Mouse (Mus musculus) kidney, embryonic 14.5 days (tissue): ENCODE results near the gene Il1b. TPM values are rescaled to one million over a fixed set of nuclear protein-coding genes. Genes with fewer than 3 reads are reported as not detected.

ENCODE experiments used
- ATAC-seq: fragments of 200-750 bp; cut with Nextera tagmentation; 2 replicates; pipeline ENCODE4 v1.8.0; 2017; ENCODE audit warnings: moderate number of reproducible peaks, mild to moderate bottlenecking, moderate TSS enrichment, moderate library complexity; ENCODE audit not compliant: low FRiP score, low TSS enrichment
- H3K27ac ChIP-seq: fragments of 300-500 bp; sonication (generic); 2 replicates; pipeline ENCODE4 v1.5.1; 2014; ENCODE audit warnings: low read depth, mild to moderate bottlenecking, low read length, moderate library complexity, mixed read lengths
- H3K27me3 ChIP-seq: fragments of 300-500 bp; sonication (generic); 2 replicates; pipeline ENCODE4 v1.6.1; 2014; ENCODE audit warnings: mild to moderate bottlenecking, low read length; ENCODE audit not compliant: control insufficient read depth, insufficient read depth
- H3K36me3 ChIP-seq: fragments of 300-500 bp; sonication (generic); 2 replicates; pipeline ENCODE4 v1.6.1; 2014; ENCODE audit warnings: low read length, mixed read lengths; ENCODE audit not compliant: control insufficient read depth, insufficient read depth
- H3K4me1 ChIP-seq: fragments of 300-500 bp; sonication (generic); 2 replicates; pipeline ENCODE4 v1.6.1; 2014; ENCODE audit warnings: low read length, mixed read lengths; ENCODE audit not compliant: control insufficient read depth, insufficient read depth
- H3K4me2 ChIP-seq: fragments of 300-500 bp; sonication (generic); replicated peaks from 2 replicates; pipeline ENCODE4 v1.6.1; 2014; ENCODE audit warnings: low read depth, mild to moderate bottlenecking, low read length
- H3K4me3 ChIP-seq: fragments of 300-500 bp; sonication (generic); 2 replicates; pipeline ENCODE4 v1.5.1; 2014; ENCODE audit warnings: mild to moderate bottlenecking, low read length
- H3K9ac ChIP-seq: fragments of 300-500 bp; sonication (generic); 2 replicates; pipeline ENCODE4 v1.6.1; 2014; ENCODE audit warnings: low read depth, mild to moderate bottlenecking, low read length, moderate library complexity
- H3K9me3 ChIP-seq: fragments of 300-500 bp; sonication (generic); 2 replicates; pipeline ENCODE4 v1.6.1; 2016; ENCODE audit warnings: low read length; ENCODE audit not compliant: control insufficient read depth
- WGBS: fragments of 180-500 bp; shearing (Covaris S2); extraction: QIAGEN DNeasy Blood & Tissue Kit; methylation state at CpG from one replicate; pipeline ENCODE4 v1.1.7; 2014; 5-methylcytosine and 5-hydroxymethylcytosine counted together
- polyA plus RNA-seq: library from polyadenylated mRNA; unstranded; fragments of >200 nt; fragmentation: Nextera tagmentation; extraction: Ambion mirVana; gene quantifications from 2 replicates; pipeline ENCODE4 v1.2.1, GENCODE M21; 2014

Il1b gene
- polyA plus RNA-seq, 1 experiment from 2014 or later, result not detected

GRCm38 (mm10) chr2:129383512-129384271 is 12.8 kb upstream of the Il1b start:
- Histone ChIP-seq H3K4me3 (no peak overlapping the region), H3K4me2 (no peak overlapping the region), H3K36me3 (no peaks in the 10 kb centered on the region), H3K9me3 (no peaks in the 10 kb centered on the region), H3K27ac (no peak overlapping the region), H3K27me3 (no peaks in the 10 kb centered on the region), H3K9ac (no peak overlapping the region), H3K4me1 (no peaks in the 10 kb centered on the region)
- WGBS, result 85% methylated on average over 8 of the region's 8 CpGs
- no peak for ATAC-seq

DNA sequence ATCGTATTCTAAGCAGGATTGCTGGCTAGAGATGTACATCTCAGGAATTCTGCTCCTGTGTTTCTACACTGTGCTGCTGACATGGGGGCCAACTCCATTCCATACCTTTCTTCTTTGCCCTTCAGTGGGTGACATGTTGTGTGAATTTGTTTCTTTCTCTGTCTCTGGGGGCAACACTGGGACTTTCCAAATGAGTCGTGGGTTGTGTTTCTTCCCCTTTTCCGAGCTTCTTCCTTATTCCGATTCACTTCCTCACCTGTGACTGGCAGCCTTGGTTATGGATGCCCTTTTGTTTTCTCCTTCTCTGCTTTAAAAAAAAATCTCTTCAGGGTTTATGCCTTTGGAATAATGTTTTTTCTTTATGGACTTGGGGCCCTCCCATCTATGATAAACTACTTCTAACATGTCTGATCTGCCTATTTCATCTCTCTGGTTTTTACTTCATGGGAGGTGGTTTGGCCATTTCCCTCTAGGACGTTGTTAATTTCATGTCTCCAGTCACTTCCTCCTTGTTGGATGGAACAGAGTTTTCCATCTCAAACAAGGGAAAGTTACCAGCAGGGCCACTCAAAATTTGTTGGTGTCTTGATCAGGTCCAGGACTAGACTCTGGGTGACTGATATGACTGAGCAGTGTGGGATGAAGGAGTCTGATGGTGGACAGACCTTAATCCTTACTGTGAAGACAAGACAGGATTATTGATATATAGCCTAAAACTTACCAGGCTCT is 10.0 kb upstream of the Il1b start:
- 77% methylated on average over 5 of the region's 5 CpGs for WGBS
- Histone ChIP-seq H3K4me1 (no peaks in the 10 kb centered on the region), H3K27me3 (no peaks in the 10 kb centered on the region), H3K27ac (no peak overlapping the region), H3K9ac (no peak overlapping the region), H3K4me2 (no peak overlapping the region), H3K36me3 (no peaks in the 10 kb centered on the region), H3K9me3 (no peaks in the 10 kb centered on the region), H3K4me3 (no peak overlapping the region)
- no peak for ATAC-seq

GRCm38 (mm10) chr2:129380211-129380610 is 9.3 kb upstream of the Il1b start:
- H3K9ac ChIP-seq, result no peak overlapping the region
- WGBS, result 85% methylated on average over 5 of the region's 5 CpGs
- no peak overlapping the region for H3K4me2 ChIP-seq
- no peak overlapping the region for H3K4me3 ChIP-seq
- H3K4me1 ChIP-seq, result no peaks in the 10 kb centered on the region
- no peak for ATAC-seq
- H3K9me3 ChIP-seq, result no peaks in the 10 kb centered on the region
- H3K27ac ChIP-seq, result no peak overlapping the region
- no peaks in the 10 kb centered on the region for H3K27me3 ChIP-seq
- no peaks in the 10 kb centered on the region for H3K36me3 ChIP-seq

DNA sequence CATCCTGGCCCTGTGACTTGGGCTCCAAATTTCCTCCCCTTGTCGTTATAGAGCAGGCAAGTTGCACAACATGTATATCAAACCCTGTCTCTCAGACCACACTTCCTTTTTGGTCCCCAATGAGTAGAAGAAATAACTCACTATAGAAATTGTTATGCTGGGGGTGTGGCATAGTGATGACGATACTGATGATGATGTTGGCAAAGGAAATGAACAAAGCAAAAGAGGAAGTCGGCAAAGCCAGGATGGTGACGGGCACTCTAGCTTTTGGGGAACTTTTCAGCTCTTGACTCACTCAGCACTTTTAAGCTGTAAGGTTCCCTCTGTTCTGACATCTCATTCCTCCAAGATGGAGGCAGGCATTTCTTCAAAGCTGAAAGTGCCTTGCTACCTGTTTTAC is 2.4 kb upstream of the Il1b start:
- no peaks in the 10 kb centered on the region for H3K4me1 ChIP-seq
- no peak overlapping the region for H3K4me2 ChIP-seq
- H3K27me3 ChIP-seq, result no peaks in the 10 kb centered on the region
- ATAC-seq, result no peak
- no peak overlapping the region for H3K9ac ChIP-seq
- WGBS, result 81% methylated on average over 4 of the region's 4 CpGs
- no peaks in the 10 kb centered on the region for H3K36me3 ChIP-seq
- no peak overlapping the region for H3K27ac ChIP-seq
- no peaks in the 10 kb centered on the region for H3K9me3 ChIP-seq
- H3K4me3 ChIP-seq, result no peak overlapping the region

GRCm38 (mm10) chr2:129369615-129370014 is 1.3 kb downstream of the Il1b start:
- Histone ChIP-seq H3K9me3 (no peaks in the 10 kb centered on the region), H3K27me3 (no peaks in the 10 kb centered on the region), H3K4me3 (no peak overlapping the region), H3K27ac (no peak overlapping the region), H3K9ac (no peak overlapping the region), H3K36me3 (no peaks in the 10 kb centered on the region), H3K4me1 (no peaks in the 10 kb centered on the region), H3K4me2 (no peak overlapping the region)
- ATAC-seq, result no peak
- 71% methylated on average over 3 of the region's 3 CpGs for WGBS

DNA sequence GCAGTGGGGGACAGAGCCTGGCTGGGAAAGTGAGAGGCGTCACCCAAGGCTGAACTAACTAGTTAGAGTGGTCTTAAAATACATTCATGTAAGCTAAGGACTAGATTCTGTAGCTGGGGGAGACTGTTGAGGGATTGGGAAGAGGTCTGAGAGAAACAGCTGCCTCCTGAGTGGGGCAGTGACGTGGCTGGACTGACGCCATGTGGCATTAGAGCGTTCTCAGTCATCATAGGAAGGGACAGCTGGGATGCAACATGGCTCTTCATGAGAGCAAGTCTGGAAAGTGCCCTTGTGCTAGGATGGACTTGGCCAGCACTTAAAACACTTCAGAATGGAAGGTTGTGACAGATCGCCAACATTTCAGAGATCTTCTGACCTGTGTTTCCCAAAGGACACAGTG is 2.1 kb downstream of the Il1b start:
- Histone ChIP-seq H3K9ac (no peak overlapping the region), H3K4me2 (no peak overlapping the region), H3K27me3 (no peaks in the 10 kb centered on the region), H3K36me3 (no peaks in the 10 kb centered on the region), H3K4me3 (no peak overlapping the region), H3K27ac (no peak overlapping the region), H3K9me3 (no peaks in the 10 kb centered on the region), H3K4me1 (no peaks in the 10 kb centered on the region)
- 87% methylated on average over 5 of the region's 5 CpGs for WGBS
- ATAC-seq, result no peak

DNA sequence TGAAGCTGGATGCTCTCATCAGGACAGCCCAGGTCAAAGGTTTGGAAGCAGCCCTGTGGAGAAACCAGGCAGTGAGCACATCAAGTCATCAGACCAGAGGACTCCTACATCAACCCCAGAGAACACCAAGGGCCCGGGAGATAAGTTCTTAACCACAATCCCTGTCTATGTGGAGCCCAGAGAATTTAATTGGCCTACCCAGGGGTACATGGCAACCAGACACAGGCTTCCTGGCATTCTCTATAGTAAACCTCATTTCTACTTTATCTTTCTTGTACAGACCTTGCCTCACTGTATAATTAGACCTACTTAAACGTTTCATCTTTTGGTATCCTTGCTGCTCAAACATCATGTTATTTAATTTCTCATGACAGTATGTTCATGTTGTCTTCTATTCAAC is 2.8 kb downstream of the Il1b start:
- no peak overlapping the region for H3K27ac ChIP-seq
- H3K9ac ChIP-seq, result no peak overlapping the region
- WGBS, result 69% methylated on average over 2 of the region's 2 CpGs
- no peak overlapping the region for H3K4me3 ChIP-seq
- H3K27me3 ChIP-seq, result no peaks in the 10 kb centered on the region
- ATAC-seq, result no peak
- H3K4me1 ChIP-seq, result no peaks in the 10 kb centered on the region
- no peak overlapping the region for H3K4me2 ChIP-seq
- H3K9me3 ChIP-seq, result no peaks in the 10 kb centered on the region
- H3K36me3 ChIP-seq, result no peaks in the 10 kb centered on the region

DNA sequence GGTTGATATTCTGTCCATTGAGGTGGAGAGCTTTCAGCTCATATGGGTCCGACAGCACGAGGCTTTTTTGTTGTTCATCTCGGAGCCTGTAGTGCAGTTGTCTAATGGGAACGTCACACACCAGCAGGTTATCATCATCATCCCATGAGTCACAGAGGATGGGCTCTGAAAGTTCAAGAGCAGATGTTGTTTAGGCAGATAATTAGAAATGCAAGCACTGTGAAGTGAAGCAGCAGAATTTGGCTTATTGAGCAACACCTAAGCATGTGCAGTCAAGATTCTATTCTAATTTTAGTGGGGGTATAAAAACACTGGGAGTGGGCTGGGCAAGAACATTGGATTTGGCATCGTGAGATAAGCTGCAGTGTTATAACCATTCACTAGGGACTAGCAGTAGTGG is 3.7 kb downstream of the Il1b start:
- Histone ChIP-seq H3K4me2 (no peak overlapping the region), H3K27me3 (no peaks in the 10 kb centered on the region), H3K4me1 (no peaks in the 10 kb centered on the region), H3K9ac (no peak overlapping the region), H3K9me3 (no peaks in the 10 kb centered on the region), H3K27ac (no peak overlapping the region), H3K36me3 (no peaks in the 10 kb centered on the region), H3K4me3 (no peak overlapping the region)
- no peak for ATAC-seq
- WGBS, result 90% methylated on average over 5 of the region's 5 CpGs

GRCm38 (mm10) chr2:129360975-129361560 is 9.9 kb downstream of the Il1b start:
- Histone ChIP-seq H3K27ac (no peak overlapping the region), H3K4me3 (no peak overlapping the region), H3K4me1 (no peaks in the 10 kb centered on the region), H3K4me2 (no peak overlapping the region), H3K36me3 (no peaks in the 10 kb centered on the region), H3K9me3 (no peaks in the 10 kb centered on the region), H3K27me3 (no peaks in the 10 kb centered on the region), H3K9ac (no peak overlapping the region)
- ATAC-seq, result no peak
- 81% methylated on average over 3 of the region's 3 CpGs for WGBS
